Mouse (Mus musculus): Measurements from ENCODE around the gene Fam49a.

DNA sequence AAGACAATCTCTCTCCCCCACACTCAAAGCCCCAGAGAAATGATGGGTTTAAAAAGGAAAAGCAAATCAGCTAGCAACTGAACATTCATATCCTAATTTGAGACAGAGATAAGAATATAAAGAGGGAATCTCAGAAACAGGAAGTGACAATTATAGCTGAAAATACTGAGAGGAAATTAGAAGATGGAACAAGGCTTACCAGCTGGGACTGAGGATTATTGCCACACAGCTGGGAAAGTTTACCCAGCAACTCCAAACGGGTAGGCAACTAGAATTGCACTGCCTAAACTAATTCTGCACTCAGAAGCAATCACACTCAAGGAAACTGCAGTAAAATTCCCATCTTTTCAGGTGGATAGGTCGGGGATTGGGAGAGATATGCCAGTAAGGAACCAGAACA is 12.4 kb upstream of the Fam49a start:
- TF ChIP-seq GATA1 (IDR thresholded peaks at IDR 0.05; ENCODE audit: borderline replicate concordance, low read length), result no peak
- no peak for TF ChIP-seq FLI1 (IDR thresholded peaks at IDR 0.05; ENCODE audit: low read length)

Data from megakaryocyte, embryonic 14.5 days (primary cell).